Mouse (Mus musculus) T-helper 2 cell (primary cell): ENCODE measurements around the gene Il18r1.

Source experiments
- in situ Hi-C: fragments of 300-600 bp; cut with MboI, MseI; formaldehyde crosslinking; loops from one replicate; pipeline ENCODE4 v1.15.1; 2025; ENCODE audit warnings: high pct_unique_total_duplicates

Il18r1 gene

GRCm38 (mm10) chr1:40494594-40494993 is 29.2 kb downstream of the Il18r1 start:
- in situ Hi-C loops: no loop called here

- in situ Hi-C loops: no loop called here
Observed at GRCm38 (mm10) chr1:40499708-40500107, 34.4 kb downstream of the Il18r1 start.

GRCm38 (mm10) chr1:40501126-40501525 is 35.8 kb downstream of the Il18r1 start:
- in situ Hi-C loops: no loop called here

- in situ Hi-C loops: no loop called here
Observed at GRCm38 (mm10) chr1:40501546-40502398, 36.4 kb downstream of the Il18r1 start.

- in situ Hi-C loops: no loop called here
Observed at GRCm38 (mm10) chr1:40504548-40504947, 39.2 kb downstream of the Il18r1 start.

GRCm38 (mm10) chr1:40514851-40515585 is 49.7 kb downstream of the Il18r1 start, which contains the start of gene Il18rap:
Gene Il18rap, plus strand, starts transcription at chr1:40515362.
- in situ Hi-C loops: no loop called here

- in situ Hi-C loops: no loop called here
Observed at GRCm38 (mm10) chr1:40516364-40516763, 51.0 kb downstream of the Il18r1 start.

- in situ Hi-C loops: no loop called here
Observed at GRCm38 (mm10) chr1:40522918-40523317, 57.6 kb downstream of the Il18r1 start.

GRCm38 (mm10) chr1:40523971-40524722 is 58.8 kb downstream of the Il18r1 start:
- in situ Hi-C loops: no loop called here

- in situ Hi-C loops: no loop called here
Observed at GRCm38 (mm10) chr1:40529287-40529686, 63.9 kb downstream of the Il18r1 start.

- in situ Hi-C loops: no loop called here
Observed at GRCm38 (mm10) chr1:40537577-40537976, 72.2 kb downstream of the Il18r1 start.

GRCm38 (mm10) chr1:40544650-40545049 is 79.3 kb downstream of the Il18r1 start:
- in situ Hi-C loops: loop anchor here (5.0 to 10.0 kb wide), 3 partner anchors 72 to 430 kb away; no protein-coding TSS in a partner anchor

- in situ Hi-C loops: loop anchor here (10.0 kb wide), 1 partner anchor 432 kb away; no protein-coding TSS in a partner anchor
Observed at GRCm38 (mm10) chr1:40546645-40547044, 81.3 kb downstream of the Il18r1 start.

- in situ Hi-C loops: loop anchor here (10.0 kb wide), 1 partner anchor 432 kb away; no protein-coding TSS in a partner anchor
Observed at GRCm38 (mm10) chr1:40547064-40547572, 81.8 kb downstream of the Il18r1 start.

- in situ Hi-C loops: loop anchor here (10.0 kb wide), 1 partner anchor 433 kb away; no protein-coding TSS in a partner anchor
Observed at GRCm38 (mm10) chr1:40547762-40548161, 82.4 kb downstream of the Il18r1 start.
